Mouse (Mus musculus): ENCODE results near the gene AK157302.

DNA sequence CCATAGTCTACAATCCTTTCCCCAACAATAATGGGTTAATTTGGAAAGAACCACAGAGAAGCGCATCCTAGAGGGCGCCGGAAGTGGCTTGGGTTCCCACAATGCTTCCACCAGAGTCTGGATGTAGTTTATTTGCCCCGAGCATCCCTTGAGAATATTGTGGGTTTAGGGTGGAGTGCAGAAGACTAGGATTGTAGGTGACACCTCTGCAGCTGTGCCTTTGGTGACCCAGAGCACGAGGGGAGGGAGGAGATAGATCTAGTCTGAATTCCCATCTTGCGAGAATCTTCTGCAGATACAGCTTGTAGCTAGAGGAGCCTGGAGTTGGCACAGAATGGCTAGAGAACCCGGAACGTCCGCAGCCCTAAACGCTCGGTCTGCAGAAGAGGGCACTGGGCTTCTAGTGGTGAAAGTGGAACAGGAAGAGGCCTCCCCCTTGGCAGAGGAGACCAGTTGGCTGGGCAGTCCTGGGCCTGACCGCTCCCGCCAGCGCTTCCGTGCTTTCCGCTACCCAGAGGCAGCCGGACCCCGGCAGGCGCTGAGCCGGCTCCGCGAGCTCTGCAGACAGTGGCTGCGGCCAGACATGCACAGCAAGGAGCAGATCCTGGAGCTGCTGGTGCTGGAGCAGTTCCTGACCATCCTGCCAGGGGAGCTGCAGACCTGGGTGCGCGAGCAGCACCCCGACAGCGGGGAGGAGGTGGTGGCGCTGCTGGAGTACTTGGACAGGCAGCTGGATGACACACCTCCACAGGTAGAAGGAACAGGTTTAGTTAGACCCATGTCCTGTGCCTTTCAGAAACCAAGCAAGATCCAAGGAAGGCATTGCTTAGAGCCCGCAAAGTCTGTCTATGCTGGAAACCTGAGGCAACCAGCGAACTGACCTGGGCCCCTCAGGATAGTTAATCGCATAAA, 16.0 kb upstream of the AK157302 start, which contains the start of the genes Zkscan4 and Gm10065:
- TF ChIP-seq EP300 (IDR thresholded peaks at IDR 0.05) = 0 out of 2 replicates have a peak, but pooled peaks have one; percentile 14
- peak; percentile 51 for TF ChIP-seq CTCF (IDR thresholded peaks at IDR 0.05)

Measured in lung, postnatal 0 days (tissue).